Mouse (Mus musculus): ENCODE measurements around the gene Chrna1.
A peak's percentile ranks its signal among the peaks of the same experiment; 100 is the strongest.
"Not testable (repeated sequence)": the region's sequence is repeated elsewhere in the genome, so short reads cannot be mapped to it uniquely, and the experiment has no call there.

Gene Chrna1

DNA sequence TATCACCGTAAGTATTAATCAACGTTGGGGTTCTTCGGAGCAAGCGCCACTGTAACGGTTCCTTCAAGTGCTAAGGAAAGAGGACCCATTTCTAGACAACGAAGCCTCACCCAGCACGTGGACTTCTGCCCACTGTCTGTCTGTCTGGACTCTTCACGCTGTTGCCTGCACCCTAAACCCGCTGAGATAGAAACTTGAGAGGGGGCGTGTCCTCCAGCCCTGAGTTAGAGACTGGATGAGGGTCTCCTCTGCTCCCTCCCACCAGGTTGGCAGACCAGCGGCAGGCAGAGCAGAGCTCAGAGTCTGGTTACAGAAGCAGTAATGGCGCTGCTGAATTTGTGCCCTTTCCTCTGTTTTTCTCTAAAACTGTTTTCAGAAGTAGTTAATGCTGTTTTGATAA lies 10.0 kb upstream of the Chrna1 start:
- DNase-seq, result no peak

DNA sequence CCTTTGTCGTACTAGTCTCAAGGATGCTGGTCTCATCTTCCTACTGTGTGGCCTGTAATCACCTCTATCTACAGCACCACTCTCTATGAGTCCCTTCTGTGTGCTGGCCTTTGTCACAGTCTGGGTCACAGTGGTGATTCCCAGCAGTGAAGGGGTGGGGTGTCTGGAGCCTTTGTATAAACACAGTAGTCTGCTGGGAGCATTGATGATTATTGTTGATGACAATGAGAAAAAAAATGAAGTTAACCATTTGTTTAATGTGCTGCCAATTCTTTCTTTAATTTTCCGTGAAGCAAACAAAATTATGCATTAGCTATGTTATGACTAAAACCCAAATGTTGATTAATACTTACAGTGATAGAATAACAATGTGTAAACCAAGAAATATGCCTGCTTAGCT lies 8.8 kb upstream of the Chrna1 start:
- no peak for DNase-seq

DNA sequence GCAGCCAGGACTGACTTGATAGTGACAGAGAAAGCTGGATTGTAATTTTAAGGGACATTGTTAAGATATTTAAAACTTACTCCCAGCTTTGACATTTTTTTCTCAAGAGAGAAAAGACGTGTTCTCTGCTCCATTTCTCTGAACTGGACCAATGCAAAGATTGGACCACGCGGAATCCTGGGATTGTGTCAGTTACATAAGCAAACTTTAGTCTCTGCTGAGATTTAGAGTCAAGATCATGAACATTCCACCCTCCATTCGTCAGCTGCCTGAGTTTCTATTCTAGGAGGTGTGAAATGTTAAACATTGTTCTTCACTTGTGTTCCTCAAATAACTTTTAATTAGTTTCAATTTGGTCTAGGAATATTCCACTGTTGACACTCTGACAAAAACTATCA lies 7.0 kb upstream of the Chrna1 start:
- DNase-seq, result no peak

DNA sequence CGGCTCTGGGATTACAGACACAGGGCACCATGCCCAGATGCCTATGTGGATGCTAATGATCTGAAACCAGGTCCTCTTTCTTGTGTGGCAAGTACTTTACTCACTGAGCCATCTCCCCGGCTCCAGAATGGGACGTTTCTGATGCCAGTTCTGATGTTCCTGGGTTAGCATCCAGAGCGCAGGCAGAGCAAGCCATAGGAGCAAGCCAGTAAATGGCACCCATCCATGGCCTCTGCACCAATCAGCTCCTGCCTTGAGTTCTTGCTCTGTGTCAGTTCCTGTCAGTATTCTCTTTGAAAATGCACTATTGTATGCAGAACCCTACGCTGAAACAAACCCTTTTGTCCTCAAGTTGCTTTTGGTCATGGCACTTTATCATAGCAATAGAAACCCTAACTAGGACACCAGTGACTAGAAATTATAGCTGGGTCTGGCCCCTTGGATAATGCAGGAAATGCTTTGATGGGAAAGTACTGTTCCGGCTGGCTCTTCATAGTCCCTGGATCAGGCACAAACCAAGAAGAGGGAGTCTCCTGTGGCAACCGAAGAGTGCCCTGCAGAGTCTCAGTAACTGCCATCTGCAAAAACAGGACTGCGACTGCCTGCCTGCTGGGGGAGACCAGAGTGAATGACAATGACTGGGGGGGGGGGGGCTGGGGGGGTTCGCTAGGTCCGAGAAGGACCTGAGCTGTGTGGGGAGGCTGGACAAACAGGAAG lies 6.4 kb upstream of the Chrna1 start:
- no peak for DNase-seq

DNA sequence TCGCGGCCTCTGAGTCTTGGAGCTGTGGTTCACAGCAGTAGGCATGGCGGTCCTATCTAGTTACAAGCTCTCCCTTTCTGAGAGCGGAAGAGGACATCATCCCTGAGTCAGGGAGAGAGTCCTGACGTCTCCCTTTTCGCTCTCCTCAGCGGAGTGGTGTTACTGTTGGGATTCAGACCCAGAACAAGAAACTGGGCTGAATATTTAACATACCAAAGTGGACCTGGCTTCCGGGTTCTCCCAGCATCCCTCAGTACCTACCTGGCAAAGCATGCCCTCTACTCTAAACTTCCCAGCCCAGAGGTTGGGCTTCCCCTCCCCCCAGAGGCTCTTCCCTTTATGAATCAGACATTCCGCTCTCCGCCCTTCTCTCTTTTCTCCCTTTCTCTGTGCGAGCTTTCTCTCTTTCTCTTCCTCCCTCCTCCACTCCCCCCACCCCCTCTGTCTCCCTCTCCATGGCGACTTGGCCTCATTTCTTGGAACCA lies 5.3 kb upstream of the Chrna1 start:
- DNase-seq, result no peak

DNA sequence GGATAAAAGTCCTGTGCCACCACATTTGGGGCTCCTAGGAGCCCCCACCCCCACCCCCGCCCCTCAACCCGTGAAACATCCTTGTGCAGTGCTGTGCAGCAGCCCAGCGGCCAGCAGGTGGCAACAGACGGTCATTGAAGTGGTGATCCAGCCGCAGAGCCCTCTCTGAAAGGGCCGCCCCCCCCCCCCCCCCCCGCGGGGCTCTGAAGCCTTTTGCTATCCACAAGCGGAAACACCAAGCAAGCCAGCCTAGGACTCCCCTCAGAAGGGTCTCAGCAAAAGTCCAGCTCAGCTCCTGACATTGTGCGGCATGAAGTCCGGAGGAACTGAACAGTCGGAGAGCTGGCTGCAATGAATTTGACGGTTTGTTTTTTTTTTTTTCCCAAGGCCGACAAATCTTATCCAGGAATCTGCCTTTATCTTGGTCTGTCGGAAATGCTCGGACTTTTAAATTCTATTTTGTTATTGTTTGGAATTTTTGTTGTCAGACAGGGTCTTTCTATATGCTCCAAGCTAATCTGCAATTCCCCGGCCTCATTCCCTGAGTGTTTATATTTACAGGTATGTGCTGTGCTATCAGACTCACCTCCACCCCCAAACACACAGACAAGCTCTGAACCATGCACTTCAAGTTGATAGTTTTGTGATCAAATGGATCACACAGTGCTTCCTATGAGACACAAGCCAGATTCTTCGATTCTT lies 4.7 kb upstream of the Chrna1 start:
- DNase-seq, result no peak

DNA sequence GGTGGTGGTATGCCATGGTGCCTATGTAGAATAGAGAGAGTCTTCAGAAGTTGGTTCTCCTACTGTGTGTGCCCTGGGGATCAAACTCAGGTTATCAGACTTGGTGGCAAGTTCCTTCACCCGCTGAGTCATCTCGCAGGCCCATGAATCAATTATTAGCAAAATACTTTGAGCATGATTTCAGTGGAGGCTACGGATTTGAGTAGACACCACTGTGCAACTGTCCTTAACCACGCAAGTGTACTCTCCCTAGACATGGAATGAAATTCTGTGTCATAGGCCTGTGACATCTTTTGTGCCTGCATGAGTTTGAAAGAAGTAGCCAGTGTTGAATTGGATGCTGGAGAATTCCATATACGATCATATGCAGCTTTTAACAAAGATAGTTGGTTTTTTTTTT lies 582 bp upstream of the Chrna1 start:
- DNase-seq, result no peak

DNA sequence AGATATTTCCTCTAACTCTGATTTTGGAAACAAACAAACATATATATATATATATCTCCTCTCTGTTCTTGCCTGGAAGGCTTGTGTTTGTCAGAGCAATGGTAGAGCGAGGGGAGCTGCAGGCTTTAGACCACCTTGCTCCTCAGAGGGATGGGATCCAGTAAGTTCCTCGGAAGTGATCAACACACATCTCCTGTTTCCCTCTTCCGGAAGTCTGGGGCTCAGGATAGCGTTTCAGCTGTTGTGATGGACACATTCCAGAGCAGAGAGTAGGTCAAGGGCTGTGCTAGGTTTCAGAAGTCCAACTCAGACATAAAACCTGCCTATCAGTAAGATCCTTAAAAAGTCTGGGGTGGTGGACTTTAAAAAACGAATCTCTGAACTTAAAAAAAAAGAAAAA lies 970 bp downstream of the Chrna1 start:
- DNase-seq, result no peak

DNA sequence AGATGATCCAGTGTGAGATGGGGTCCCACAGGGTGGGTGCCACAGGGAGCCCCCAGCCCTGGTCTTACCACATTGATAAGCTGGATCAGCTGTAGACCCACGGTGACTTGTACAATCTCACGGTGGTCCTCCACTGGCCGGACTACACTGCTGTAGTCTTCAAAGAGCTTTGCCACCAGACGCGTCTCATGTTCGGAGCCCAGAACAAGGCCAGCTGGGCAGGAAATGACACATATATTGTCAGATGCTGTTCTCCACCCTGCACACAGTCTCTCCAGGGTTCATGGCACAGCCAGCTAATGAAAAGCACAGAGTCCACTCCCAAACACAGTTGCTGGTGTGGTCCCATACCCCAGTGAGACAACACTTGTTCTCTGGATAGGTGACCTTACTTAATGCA lies 5.7 kb downstream of the Chrna1 start:
- DNase-seq, result no peak

DNA sequence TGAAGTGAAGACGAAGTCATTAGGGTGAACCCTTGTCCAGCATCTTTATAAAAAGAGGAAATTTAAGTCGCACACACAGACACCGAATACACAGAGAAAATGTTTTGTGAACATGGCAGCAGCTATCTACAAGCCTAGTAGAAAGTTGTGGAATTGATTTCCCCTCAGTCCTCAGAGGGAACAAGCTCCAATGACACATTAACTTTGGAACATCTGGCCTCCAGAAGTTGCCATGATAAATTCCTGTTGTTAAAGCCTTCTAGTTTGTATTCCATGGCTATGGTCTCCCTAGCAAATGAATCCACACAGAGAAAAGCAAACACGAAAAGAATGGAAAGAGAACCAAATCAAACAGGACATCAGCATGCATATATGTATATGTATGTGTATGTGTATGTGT lies 6.6 kb downstream of the Chrna1 start:
- no peak for DNase-seq

DNA sequence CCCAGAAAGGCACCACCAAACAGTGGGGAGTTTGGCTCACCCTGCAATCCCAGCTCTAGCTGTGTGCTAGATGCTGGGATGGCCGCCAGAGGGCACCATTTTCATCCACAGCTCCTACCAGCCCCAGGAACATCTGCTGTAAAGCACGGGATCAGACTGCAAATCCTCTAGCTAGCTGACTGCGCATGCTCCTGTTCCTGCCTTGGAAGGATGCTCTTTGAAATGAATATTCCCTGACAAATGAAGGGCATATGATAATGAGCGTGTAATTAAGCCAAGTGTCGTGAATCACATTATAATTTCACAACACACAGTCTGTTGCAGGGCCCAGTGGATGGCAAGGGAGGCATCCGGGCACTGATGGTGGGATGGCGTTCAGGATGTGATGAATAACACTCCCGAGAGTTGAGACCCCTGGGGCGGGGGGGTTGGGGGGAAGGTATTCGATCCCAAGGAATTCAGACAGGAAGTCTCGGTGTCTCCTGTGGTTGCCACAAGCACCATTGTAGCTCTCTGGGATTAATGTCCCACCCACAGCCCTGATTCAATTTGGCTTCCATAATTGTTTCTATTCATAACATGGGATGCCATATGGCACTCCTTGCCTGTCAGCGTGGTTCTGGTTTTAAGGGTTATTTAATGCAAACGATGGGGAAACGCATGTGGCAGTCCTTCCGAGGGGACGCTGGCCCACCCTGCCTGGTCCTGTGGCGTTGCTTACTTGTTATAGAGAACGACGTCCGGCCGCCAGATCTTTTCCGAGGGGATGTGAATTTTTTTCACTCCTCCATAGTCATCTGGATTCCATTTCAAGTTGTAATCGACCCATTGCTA lies 7.4 kb downstream of the Chrna1 start:
- no peak for DNase-seq

DNA sequence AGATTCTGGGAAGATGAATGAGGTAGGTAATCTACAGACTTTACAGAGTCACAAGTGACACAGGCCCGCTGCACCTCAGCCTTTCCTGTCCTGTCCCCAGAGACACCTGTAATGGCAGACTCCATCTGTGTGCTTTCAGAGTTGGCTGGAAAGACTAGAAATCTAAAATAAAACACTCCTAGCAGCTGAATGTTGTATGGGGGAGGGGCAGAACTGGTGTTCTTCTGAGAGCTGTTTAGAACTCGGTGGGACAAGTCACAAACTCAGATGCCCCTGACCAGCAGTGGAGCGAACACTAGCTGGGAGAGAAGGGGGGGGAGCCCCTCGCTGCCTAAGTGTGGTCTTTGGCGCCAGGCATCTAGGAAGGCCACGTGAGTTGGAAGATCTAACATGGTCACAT lies 8.2 kb downstream of the Chrna1 start:
- no peak for DNase-seq

DNA sequence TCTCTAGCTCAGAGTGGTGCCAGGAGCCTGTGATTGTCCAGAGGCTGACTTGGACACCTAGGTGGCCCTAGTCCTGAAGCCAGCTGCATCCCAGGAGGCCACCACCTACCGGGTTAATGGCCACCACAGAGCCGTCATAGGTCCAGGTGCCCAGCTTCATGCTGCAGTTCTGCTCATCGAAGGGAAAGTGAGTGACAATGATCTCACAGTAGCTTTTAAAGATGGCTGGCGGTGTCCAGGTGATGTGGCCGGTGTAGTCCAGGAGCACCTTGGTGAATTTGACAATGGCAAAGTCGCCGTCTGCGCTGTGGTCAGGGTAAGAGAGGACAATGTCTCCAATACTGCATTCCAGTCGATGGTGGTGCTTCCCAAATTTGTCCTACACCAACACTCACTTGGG lies 8.8 kb downstream of the Chrna1 start:
- no peak for DNase-seq

DNA sequence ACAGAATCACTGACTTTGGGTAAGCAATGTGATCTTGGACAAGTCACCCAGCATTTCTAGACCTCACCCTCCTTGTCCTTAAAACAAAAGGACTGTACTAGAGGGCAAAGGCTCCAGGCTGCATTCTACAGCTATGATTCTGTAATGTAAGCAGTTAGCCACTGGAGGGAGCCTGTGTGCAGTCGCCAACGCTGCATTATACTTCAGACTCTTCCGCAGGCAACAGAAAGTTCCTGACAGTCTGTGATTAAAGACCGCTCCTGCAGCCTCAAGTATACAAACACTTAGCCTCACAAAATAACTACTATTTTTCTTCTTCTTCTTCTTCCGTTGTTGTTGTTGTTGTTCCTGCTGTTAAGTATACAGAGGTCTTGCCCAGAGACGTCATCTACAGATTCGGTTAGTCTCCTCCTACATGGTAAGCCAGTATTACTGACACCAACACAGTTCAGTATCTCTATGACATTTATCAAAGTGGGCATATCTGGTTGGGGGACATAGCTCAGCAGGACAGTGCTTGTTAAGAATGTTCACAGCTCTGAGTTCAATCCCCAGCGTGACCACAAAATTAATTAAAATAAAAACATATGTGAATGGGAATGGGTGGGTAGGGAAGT lies 13.0 kb downstream of the Chrna1 start:
- peak in 1 of 2 experiments; percentile 20 for DNase-seq

DNA sequence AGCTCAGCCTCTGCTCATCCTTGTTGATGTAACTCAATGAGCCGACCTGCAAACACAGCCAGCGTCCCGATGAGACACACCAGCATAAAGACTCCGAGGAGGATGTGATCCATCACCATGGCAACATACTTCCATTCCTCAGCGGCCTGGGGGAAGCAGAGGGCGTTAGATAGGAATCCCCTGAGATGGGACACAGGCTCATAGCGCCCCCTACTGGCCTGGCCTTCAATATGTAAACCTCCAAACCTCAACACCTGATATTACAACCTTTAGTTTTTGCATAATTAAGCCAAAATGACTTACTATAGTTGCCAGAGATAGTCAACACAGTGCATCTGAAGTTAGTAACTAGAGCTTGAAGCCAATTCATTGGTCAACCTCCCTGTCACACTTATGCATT lies 14.0 kb downstream of the Chrna1 start:
- peak in 1 of 2 experiments; percentile 32 for DNase-seq

DNA sequence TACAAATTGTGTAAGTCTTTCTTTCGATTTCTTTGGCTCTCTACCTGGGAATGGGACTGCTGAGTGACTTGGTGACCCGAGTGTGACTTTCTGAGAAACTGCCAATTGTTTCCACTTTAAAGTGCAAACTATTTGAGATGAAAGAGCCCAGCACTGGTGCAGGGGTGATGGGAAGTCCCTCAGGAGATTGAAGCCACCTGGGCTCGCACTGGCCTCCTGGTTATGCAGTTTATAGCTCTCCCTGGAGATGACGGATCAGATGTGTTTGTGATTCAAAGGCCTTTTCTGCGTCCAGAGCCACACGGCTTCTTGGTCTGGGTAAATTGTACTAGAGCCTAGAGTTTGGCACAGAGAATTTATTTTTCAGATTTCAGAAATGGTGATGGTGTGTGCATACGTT lies 16.4 kb downstream of the Chrna1 start:
- DNase-seq, result no peak

DNA sequence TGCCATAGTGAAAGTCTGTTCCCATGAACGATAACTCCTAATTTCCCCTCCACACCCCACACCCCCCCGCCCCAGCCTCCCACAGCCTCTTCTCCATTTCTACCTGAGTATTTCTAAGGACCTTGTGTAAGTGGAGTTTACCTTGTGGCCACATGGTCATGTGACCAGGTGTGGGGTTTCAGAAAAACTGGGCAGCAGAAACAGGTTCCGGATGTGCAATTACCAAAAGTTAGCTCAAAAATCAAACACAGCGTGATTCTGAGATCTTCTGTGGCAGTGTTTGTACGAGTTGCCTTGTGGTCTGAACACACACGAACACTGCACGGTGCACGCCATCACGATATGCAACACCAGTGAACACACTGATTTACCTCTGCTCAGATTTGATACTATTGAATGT lies 17.5 kb downstream of the Chrna1 start:
- DNase-seq, result no peak

DNA sequence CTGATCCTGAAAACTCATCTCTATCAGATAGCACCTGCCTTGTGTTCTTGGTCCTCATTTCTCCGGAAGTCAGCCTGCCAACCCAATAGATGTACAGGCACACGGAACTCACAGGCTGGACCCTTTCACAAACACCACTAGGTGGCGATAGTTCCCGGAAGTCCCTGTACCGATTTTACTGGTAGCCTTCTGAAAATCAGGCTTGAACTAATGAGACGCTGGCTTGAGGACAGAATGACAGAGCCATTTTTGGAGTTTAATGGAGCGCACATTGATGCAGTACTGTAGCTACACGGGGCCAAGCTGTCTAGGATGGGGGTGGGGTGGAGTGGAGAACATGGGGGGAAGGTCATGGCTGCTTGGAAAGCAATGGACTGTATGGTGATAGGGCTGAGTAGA lies 18.5 kb downstream of the Chrna1 start:
- no peak for DNase-seq

DNA sequence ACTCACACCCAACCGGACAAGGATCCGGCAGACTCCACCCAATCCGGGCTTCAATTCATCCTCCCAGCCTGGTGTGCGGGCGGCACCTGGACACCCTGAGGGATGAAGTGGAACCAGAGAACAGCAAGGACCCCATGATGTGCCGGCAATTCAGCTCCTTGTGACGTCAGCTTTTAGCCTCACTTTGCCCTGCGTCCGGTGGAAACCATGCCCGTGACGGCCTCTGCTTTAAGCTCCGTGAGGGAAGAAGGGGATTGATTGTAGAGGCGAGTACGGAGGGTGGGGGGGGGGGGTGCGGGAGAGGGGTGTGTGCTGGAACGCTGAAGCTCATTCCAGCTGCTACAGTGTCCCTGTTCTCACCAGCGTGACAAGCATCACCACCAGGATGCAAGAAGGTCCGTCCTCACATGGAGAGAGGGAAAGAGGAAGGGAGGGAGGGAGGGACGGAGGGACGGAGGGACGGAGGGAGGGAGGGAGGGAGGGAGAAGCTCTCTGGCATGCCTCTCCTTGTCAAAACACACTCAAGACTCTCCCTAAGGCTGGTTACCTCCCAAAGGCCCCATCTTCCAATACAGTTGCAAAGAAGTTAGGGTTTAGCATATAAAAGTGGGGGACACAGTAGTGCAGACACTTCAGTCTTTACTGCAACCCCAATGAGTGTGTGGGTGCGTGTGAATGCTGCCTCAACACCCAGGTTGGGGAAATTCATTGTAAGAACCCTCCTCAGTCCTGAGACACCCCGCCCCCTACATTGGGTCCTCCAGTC lies 19.1 kb downstream of the Chrna1 start:
- no peak for DNase-seq

DNA sequence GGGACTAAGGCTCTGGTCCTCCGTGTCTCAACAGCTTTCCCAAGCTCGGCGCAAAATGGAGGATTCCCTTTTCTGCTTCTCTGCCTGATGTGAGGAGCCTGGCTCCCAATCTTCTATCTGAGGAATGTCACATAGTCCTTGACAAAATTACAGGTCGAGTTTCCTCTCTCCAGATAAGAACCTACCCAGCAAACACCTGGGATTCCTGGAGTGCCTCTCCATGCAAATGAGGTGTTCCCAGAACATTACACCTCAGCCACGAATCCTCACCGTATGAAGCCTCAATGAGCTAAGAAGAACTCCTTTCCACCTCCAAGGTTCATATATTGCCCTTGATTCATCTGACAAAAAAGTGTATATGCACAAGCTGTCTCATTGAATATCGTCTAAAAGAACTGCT lies 19.7 kb downstream of the Chrna1 start:
- DNase-seq, result no peak

DNA sequence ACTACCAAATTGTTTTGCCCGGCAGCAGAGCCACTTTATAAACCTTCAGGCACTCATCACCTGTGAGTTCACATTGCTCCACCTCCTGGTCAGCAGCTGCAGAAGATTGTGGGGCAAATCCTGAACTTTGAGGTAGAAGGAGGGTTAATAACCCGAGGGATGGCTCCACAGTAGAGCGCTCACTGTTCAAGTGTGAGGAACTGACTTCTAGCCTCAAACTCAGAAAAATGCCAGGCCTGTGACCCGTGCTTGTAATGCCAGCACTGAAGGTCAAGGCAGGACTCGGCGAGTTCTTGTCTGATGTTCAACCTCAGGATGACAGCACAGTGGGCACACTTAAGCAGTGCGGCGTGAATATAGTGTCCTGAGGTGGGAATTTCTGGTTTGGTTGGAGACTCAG lies 22.2 kb downstream of the Chrna1 start:
- DNase-seq, result no peak

DNA sequence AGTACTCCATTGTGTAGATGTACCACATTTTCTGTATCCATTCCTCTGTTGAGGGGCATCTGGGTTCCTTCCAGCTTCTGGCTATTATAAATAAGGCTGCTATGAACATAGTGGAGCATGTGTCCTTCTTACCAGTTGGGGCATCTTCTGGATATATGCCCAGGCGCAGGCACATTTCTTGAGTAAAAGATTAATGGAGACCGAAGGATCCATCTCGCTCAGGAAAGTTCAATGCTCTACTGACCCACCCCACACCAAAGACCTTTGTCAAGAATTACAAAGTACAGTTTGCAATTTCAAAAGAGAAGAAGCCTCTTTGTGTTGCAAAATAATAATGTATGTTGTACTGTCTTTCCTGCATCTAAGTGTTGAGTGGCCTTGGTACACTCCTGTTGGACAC lies 23.1 kb downstream of the Chrna1 start:
- DNase-seq, result not testable (repeated sequence)

DNA sequence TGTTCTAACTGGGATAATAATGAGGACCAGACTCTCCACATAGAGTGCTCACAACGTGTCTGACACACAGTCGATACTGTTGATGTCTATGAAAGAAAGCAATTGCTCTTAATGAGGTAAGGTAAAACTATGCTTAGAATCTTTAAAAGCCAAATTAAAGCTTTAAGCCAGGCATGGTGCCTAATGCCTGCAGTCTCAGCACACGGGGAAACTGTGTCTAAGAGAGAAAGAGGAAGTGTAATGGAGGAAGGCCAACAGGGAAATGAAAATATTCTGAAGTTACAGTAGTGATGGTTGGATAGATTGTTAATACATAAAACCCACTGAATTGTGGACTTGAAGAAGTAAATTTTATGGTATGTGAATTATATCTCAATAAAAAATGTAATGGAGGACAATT lies 25.7 kb downstream of the Chrna1 start:
- no peak for DNase-seq

All from thymus, adult 18-20 months (tissue).